Mouse (Mus musculus): ENCODE data around the gene Rtl8c. TPM values are rescaled to one million over a fixed set of nuclear protein-coding genes. Genes with fewer than 3 reads are reported as not detected.
"Not testable (repeated sequence)": the region's sequence is repeated elsewhere in the genome, so short reads cannot be mapped to it uniquely, and the experiment has no call there.

Gene Rtl8c
- total RNA-seq (2014; rRNA removed; ENCODE audit: low replicate concordance) (17.5 and 44.5 TPM in 2 replicates), polyA plus RNA-seq (2015; fragmentation: Nextera tagmentation; extraction: Ambion mirVana) (30.9 and 33.7 TPM in 2 replicates)

- peak; percentile 87 for ATAC-seq (ENCODE audit: insufficient read depth, low read depth)
Measured at GRCm38 (mm10) chrX:53607242-53608121, at the start of gene Rtl8c. Gene Rtl8c (plus strand): TSS chrX:53608032.

GRCm38 (mm10) chrX:53579311-53579710 lies 28.5 kb upstream of the Rtl8c start:
- no peak for ATAC-seq (ENCODE audit: insufficient read depth, low read depth)
- WGBS, result 77% methylated on average over 1 of the region's 1 CpGs
- H3K4me3 ChIP-seq (ENCODE audit: low read depth, low read length), result no peak overlapping the region
- H3K4me1 ChIP-seq (ENCODE audit: control insufficient read depth, insufficient read depth), result no peaks in the 10 kb centered on the region
- no peaks in the 10 kb centered on the region for H3K27me3 ChIP-seq (ENCODE audit: control insufficient read depth, insufficient read depth, low read length)
- no peak overlapping the region for H3K9ac ChIP-seq (replicated peaks; ENCODE audit: low read depth, low read length)
- DNase-seq (ENCODE audit: low spot score), result no peak
- H3K4me2 ChIP-seq (ENCODE audit: low read depth, low read length), result no peak overlapping the region
- TF ChIP-seq CTCF (IDR thresholded peaks at IDR 0.05; ENCODE audit: low read depth), result no peak
- TF ChIP-seq EP300 (IDR thresholded peaks at IDR 0.05; ENCODE audit: low read depth), result no peak
- H3K9me3 ChIP-seq (replicated peaks; ENCODE audit: control insufficient read depth, low read length), result no peaks in the 10 kb centered on the region
- H3K36me3 ChIP-seq (replicated peaks; ENCODE audit: control insufficient read depth, insufficient read depth, low read length), result no peaks in the 10 kb centered on the region
- H3K27ac ChIP-seq (ENCODE audit: low read depth), result no peak overlapping the region

More at GRCm38 (mm10) chrX:53607242-53608121, at the start of gene Rtl8c:
- Histone ChIP-seq H3K36me3 (replicated peaks; ENCODE audit: control insufficient read depth, insufficient read depth, low read length) (no peaks in the 10 kb centered on the region), H3K4me2 (ENCODE audit: low read depth, low read length) (peak within 1 kb of the TSS; percentile 72), H3K27ac (ENCODE audit: low read depth) (peak within 1 kb of the TSS; percentile 64), H3K9me3 (replicated peaks; ENCODE audit: control insufficient read depth, low read length) (no peaks in the 10 kb centered on the region), H3K4me1 (ENCODE audit: control insufficient read depth, insufficient read depth) (no peaks in the 10 kb centered on the region), H3K4me3 (ENCODE audit: low read depth, low read length) (peak within 1 kb of the TSS; percentile 58), H3K27me3 (ENCODE audit: control insufficient read depth, insufficient read depth, low read length) (no peaks in the 10 kb centered on the region), H3K9ac (replicated peaks; ENCODE audit: low read depth, low read length) (peak within 1 kb of the TSS; percentile 54)
- no peak for TF ChIP-seq EP300 (IDR thresholded peaks at IDR 0.05; ENCODE audit: low read depth)
- peak; percentile 6; the same call in 1 of the 2 replicates for TF ChIP-seq CTCF (IDR thresholded peaks at IDR 0.05; ENCODE audit: low read depth)
- WGBS, result 30% methylated on average over 19 of the region's 20 CpGs
- peak; percentile 40 for DNase-seq (ENCODE audit: low spot score)

GRCm38 (mm10) chrX:53581407-53581806 lies 26.4 kb upstream of the Rtl8c start:
- H3K9ac ChIP-seq (replicated peaks; ENCODE audit: low read depth, low read length); H3K4me1 ChIP-seq (ENCODE audit: control insufficient read depth, insufficient read depth); H3K36me3 ChIP-seq (replicated peaks; ENCODE audit: control insufficient read depth, insufficient read depth, low read length); H3K27ac ChIP-seq (ENCODE audit: low read depth); H3K9me3 ChIP-seq (replicated peaks; ENCODE audit: control insufficient read depth, low read length); H3K4me3 ChIP-seq (ENCODE audit: low read depth, low read length); H3K27me3 ChIP-seq (ENCODE audit: control insufficient read depth, insufficient read depth, low read length); DNase-seq (ENCODE audit: low spot score); ATAC-seq (ENCODE audit: insufficient read depth, low read depth); H3K4me2 ChIP-seq (ENCODE audit: low read depth, low read length): not testable (repeated sequence)
- WGBS, result 63% methylated on average over 2 of the region's 4 CpGs

GRCm38 (mm10) chrX:53583404-53583803 lies 24.4 kb upstream of the Rtl8c start:
- DNase-seq (ENCODE audit: low spot score); H3K9me3 ChIP-seq (replicated peaks; ENCODE audit: control insufficient read depth, low read length); H3K27me3 ChIP-seq (ENCODE audit: control insufficient read depth, insufficient read depth, low read length); H3K27ac ChIP-seq (ENCODE audit: low read depth); H3K9ac ChIP-seq (replicated peaks; ENCODE audit: low read depth, low read length); ATAC-seq (ENCODE audit: insufficient read depth, low read depth); H3K4me2 ChIP-seq (ENCODE audit: low read depth, low read length); H3K4me1 ChIP-seq (ENCODE audit: control insufficient read depth, insufficient read depth); H3K4me3 ChIP-seq (ENCODE audit: low read depth, low read length); H3K36me3 ChIP-seq (replicated peaks; ENCODE audit: control insufficient read depth, insufficient read depth, low read length): not testable (repeated sequence)
- 51% methylated on average over 2 of the region's 4 CpGs for WGBS

GRCm38 (mm10) chrX:53599993-53600392 lies 7.8 kb upstream of the Rtl8c start:
- not testable (repeated sequence) for H3K9me3 ChIP-seq (replicated peaks; ENCODE audit: control insufficient read depth, low read length); H3K27me3 ChIP-seq (ENCODE audit: control insufficient read depth, insufficient read depth, low read length); H3K27ac ChIP-seq (ENCODE audit: low read depth); DNase-seq (ENCODE audit: low spot score); ATAC-seq (ENCODE audit: insufficient read depth, low read depth); H3K4me3 ChIP-seq (ENCODE audit: low read depth, low read length); H3K4me2 ChIP-seq (ENCODE audit: low read depth, low read length); H3K9ac ChIP-seq (replicated peaks; ENCODE audit: low read depth, low read length); H3K4me1 ChIP-seq (ENCODE audit: control insufficient read depth, insufficient read depth); H3K36me3 ChIP-seq (replicated peaks; ENCODE audit: control insufficient read depth, insufficient read depth, low read length)
- peak; percentile 49 for TF ChIP-seq CTCF (IDR thresholded peaks at IDR 0.05; ENCODE audit: low read depth)
- WGBS, result 4% methylated on average over 1 of the region's 2 CpGs

GRCm38 (mm10) chrX:53606176-53606575 lies 1.7 kb upstream of the Rtl8c start:
- not testable (repeated sequence) for DNase-seq (ENCODE audit: low spot score)

More at GRCm38 (mm10) chrX:53606176-53606575, 1.7 kb upstream of the Rtl8c start:
- H3K9ac ChIP-seq (replicated peaks; ENCODE audit: low read depth, low read length); H3K4me2 ChIP-seq (ENCODE audit: low read depth, low read length); H3K4me3 ChIP-seq (ENCODE audit: low read depth, low read length); H3K27ac ChIP-seq (ENCODE audit: low read depth); H3K27me3 ChIP-seq (ENCODE audit: control insufficient read depth, insufficient read depth, low read length); ATAC-seq (ENCODE audit: insufficient read depth, low read depth); H3K4me1 ChIP-seq (ENCODE audit: control insufficient read depth, insufficient read depth); H3K9me3 ChIP-seq (replicated peaks; ENCODE audit: control insufficient read depth, low read length); H3K36me3 ChIP-seq (replicated peaks; ENCODE audit: control insufficient read depth, insufficient read depth, low read length): not testable (repeated sequence)
- WGBS, result 69% methylated on average over 1 of the region's 1 CpGs

Data from heart, postnatal 0 days (tissue).